Comparison of ENCODE assay signal across 30 mouse cellular contexts in the genomic region with DNA sequence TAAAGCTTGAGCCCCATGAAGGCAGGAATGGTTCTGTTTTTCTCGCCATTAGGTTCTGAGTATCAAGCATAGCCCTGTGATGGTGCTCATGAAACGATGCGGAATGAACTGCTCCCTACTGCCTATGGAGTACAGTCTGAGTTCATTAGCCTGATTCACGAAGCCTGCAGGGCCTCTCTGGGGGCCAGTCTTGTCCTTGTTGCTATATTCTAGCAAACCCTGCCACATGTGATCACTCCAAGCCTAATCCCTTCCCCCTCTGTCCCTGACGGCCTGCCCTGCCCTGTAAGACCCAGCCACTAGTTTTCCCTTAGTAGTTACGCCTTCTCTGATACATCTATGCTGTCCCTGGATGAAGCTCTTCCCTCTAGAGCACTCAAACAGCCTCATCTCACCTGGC. TPM values are rescaled to one million over a fixed set of nuclear protein-coding genes. Genes with fewer than 3 reads are reported as not detected.
A peak's percentile ranks its signal among the peaks of the same experiment; 100 is the strongest.
DNase-seq lines count a peak whose midpoint lies in the region; ATAC-seq and TF ChIP-seq lines count a peak whose summit lies in the region.
"Had no signal": no experiment of that assay in that cellular context is flagged by ENCODE, and none has a peak within 500 bp of the region (broad histone marks: within the 10 kb centered on the region; RNA-seq: fewer than 3 reads in every experiment).

No protein-coding gene starts in this region.

- DNase-seq in hindbrain, embryonic 11.5 days (ENCODE audit: low spot score): no peak
- no peak for DNase-seq in hindbrain, embryonic 14.5 days (ENCODE audit: low spot score)
- no peak for DNase-seq in hindbrain, postnatal 0 days (ENCODE audit: low spot score)
- peak; percentile 81 for DNase-seq in retina, postnatal 1 day
- no peak for DNase-seq in embryo, embryonic 11 days
- DNase-seq: adrenal gland, postnatal 25 days; B cell, adult 2 months; cerebellum, adult 11-12 months; cerebellum, adult 9-11 months; gastrocnemius, adult 2 months; gastrocnemius, postnatal 36 days; heart, postnatal 4 days; kidney, adult 11 months; kidney, postnatal 4 days; left cerebral cortex, postnatal 4 days; liver, embryonic 13.5 days; lung, adult 18-20 months; lung, postnatal 4 days; right cerebral cortex, postnatal 14 days; thymus, postnatal 4 days had no signal

- H3K4me1 ChIP-seq in hindbrain, embryonic 11.5 days (replicated peaks; ENCODE audit: control insufficient read depth, insufficient read depth, low read length): peaks cover 16% of the 10 kb centered on the region; the same call in 1 of the 2 replicates
- H3K4me1 ChIP-seq in hindbrain, embryonic 12.5 days: peaks cover 45% of the 10 kb centered on the region
- H3K4me1 ChIP-seq in hindbrain, embryonic 14.5 days (replicated peaks; ENCODE audit: control insufficient read depth, insufficient read depth, low read length): peaks cover 37% of the 10 kb centered on the region
- peaks cover 14% of the 10 kb centered on the region for H3K4me1 ChIP-seq in hindbrain, postnatal 0 days (ENCODE audit: insufficient read depth, low read length)
- H3K4me1 ChIP-seq: limb, embryonic 15.5 days; liver, embryonic 13.5 days had no signal

- 74% methylated on average over 6 of the region's 6 CpGs for WGBS in hindbrain, embryonic 11.5 days
- WGBS in hindbrain, embryonic 12.5 days: 58% methylated on average over 6 of the region's 6 CpGs
- WGBS in hindbrain, embryonic 14.5 days: 53% methylated on average over 6 of the region's 6 CpGs
- WGBS in hindbrain, postnatal 0 days: 60% methylated on average over 6 of the region's 6 CpGs

- H3K27ac ChIP-seq in hindbrain, embryonic 11.5 days (ENCODE audit: low read depth, low read length): 0 out of 2 replicates have a peak overlapping the region, but pooled peaks have one; percentile 36
- H3K27ac ChIP-seq in hindbrain, embryonic 12.5 days: no peak overlapping the region
- H3K27ac ChIP-seq in hindbrain, embryonic 14.5 days: 0 out of 2 replicates have a peak overlapping the region, but pooled peaks have one; percentile 33
- no peak overlapping the region for H3K27ac ChIP-seq in hindbrain, postnatal 0 days
- H3K27ac ChIP-seq: forebrain, embryonic 10.5 days; gastrocnemius, adult 2 months; kidney, embryonic 15.5 days; limb, embryonic 15.5 days; liver, embryonic 13.5 days; midbrain, embryonic 15.5 days; neural tube, embryonic 12.5 days had no signal

- H3K4me2 ChIP-seq in hindbrain, embryonic 11.5 days (replicated peaks; ENCODE audit: low read depth, low read length): no peak overlapping the region
- no peak overlapping the region for H3K4me2 ChIP-seq in hindbrain, embryonic 12.5 days (replicated peaks)
- no peak overlapping the region for H3K4me2 ChIP-seq in hindbrain, embryonic 14.5 days (replicated peaks)
- no peak overlapping the region for H3K4me2 ChIP-seq in hindbrain, postnatal 0 days (ENCODE audit: low read depth, low read length)
- H3K4me2 ChIP-seq: kidney, embryonic 15.5 days; limb, embryonic 15.5 days; liver, embryonic 13.5 days; midbrain, embryonic 15.5 days; neural tube, embryonic 12.5 days had no signal

- no peak overlapping the region for H3K9ac ChIP-seq in hindbrain, embryonic 11.5 days (ENCODE audit: low read depth, low read length)
- H3K9ac ChIP-seq in hindbrain, embryonic 12.5 days: no peak overlapping the region
- H3K9ac ChIP-seq in hindbrain, embryonic 14.5 days: no peak overlapping the region
- no peak overlapping the region for H3K9ac ChIP-seq in hindbrain, postnatal 0 days (replicated peaks; ENCODE audit: low read length)
- H3K9ac ChIP-seq: kidney, embryonic 15.5 days; limb, embryonic 15.5 days; liver, embryonic 13.5 days; midbrain, embryonic 15.5 days; neural tube, embryonic 12.5 days had no signal

- no peaks in the 10 kb centered on the region for H3K27me3 ChIP-seq in hindbrain, embryonic 11.5 days (ENCODE audit: control insufficient read depth, insufficient read depth, low read length)
- no peaks in the 10 kb centered on the region for H3K27me3 ChIP-seq in hindbrain, embryonic 12.5 days
- H3K27me3 ChIP-seq in hindbrain, embryonic 14.5 days (ENCODE audit: control insufficient read depth, insufficient read depth, low read length): no peaks in the 10 kb centered on the region
- no peaks in the 10 kb centered on the region for H3K27me3 ChIP-seq in hindbrain, postnatal 0 days (ENCODE audit: insufficient read depth, low read length)
- H3K27me3 ChIP-seq: kidney, embryonic 15.5 days; limb, embryonic 15.5 days; liver, embryonic 13.5 days; megakaryocyte, embryonic 14.5 days; midbrain, embryonic 15.5 days; neural tube, embryonic 12.5 days had no signal

- ATAC-seq in hindbrain, embryonic 11.5 days (ENCODE audit: low FRiP score): no peak
- no peak for ATAC-seq in hindbrain, embryonic 12.5 days (ENCODE audit: low FRiP score)
- no peak for ATAC-seq in hindbrain, embryonic 14.5 days (ENCODE audit: low FRiP score)
- ATAC-seq in hindbrain, postnatal 0 days: peak; percentile 24; the same call in 1 of the 2 replicates
- ATAC-seq: forebrain, embryonic 16.5 days; inflammation-experienced regulatory T-cells, adult 6 months; lung, postnatal 0 days; midbrain, embryonic 15.5 days had no signal

- peaks cover 11% of the 10 kb centered on the region for H3K36me3 ChIP-seq in hindbrain, embryonic 11.5 days (ENCODE audit: control insufficient read depth, insufficient read depth, low read length)
- H3K36me3 ChIP-seq in hindbrain, embryonic 12.5 days: peaks cover 43% of the 10 kb centered on the region
- peaks cover 66% of the 10 kb centered on the region for H3K36me3 ChIP-seq in hindbrain, embryonic 14.5 days (replicated peaks; ENCODE audit: control insufficient read depth, insufficient read depth)
- peaks cover 14% of the 10 kb centered on the region; the same call in 1 of the 2 replicates for H3K36me3 ChIP-seq in hindbrain, postnatal 0 days (ENCODE audit: insufficient read depth, low read length)
- H3K36me3 ChIP-seq: limb, embryonic 15.5 days; midbrain, embryonic 15.5 days had no signal

- H3K4me3 ChIP-seq in hindbrain, embryonic 11.5 days (ENCODE audit: low read depth, low read length): no peak overlapping the region
- no peak overlapping the region for H3K4me3 ChIP-seq in hindbrain, embryonic 12.5 days
- no peak overlapping the region for H3K4me3 ChIP-seq in hindbrain, embryonic 14.5 days (replicated peaks; ENCODE audit: low read length)
- H3K4me3 ChIP-seq in hindbrain, postnatal 0 days (ENCODE audit: low read length): no peak overlapping the region
- H3K4me3 ChIP-seq: forebrain, embryonic 10.5 days; gastrocnemius, adult 2 months; kidney, embryonic 15.5 days; limb, embryonic 15.5 days; liver, embryonic 13.5 days; megakaryocyte, embryonic 14.5 days; midbrain, embryonic 15.5 days; neural tube, embryonic 12.5 days had no signal

- TF ChIP-seq CTCF in hindbrain, postnatal 0 days (IDR thresholded peaks at IDR 0.05; ENCODE audit: low read depth): no peak

- no peaks in the 10 kb centered on the region for H3K9me3 ChIP-seq in hindbrain, embryonic 11.5 days (ENCODE audit: control insufficient read depth, low read length)
- H3K9me3 ChIP-seq in hindbrain, embryonic 12.5 days (replicated peaks): no peaks in the 10 kb centered on the region
- H3K9me3 ChIP-seq in hindbrain, embryonic 14.5 days (ENCODE audit: control insufficient read depth, low read length): no peaks in the 10 kb centered on the region
- no peaks in the 10 kb centered on the region for H3K9me3 ChIP-seq in hindbrain, postnatal 0 days (ENCODE audit: low read length)
- H3K9me3 ChIP-seq: forebrain, embryonic 10.5 days; kidney, embryonic 15.5 days; limb, embryonic 15.5 days; liver, embryonic 13.5 days; megakaryocyte, embryonic 14.5 days; midbrain, embryonic 15.5 days; neural tube, embryonic 12.5 days had no signal

RNA-seq across cellular contexts. Expression of a gene that starts 26.0 kb away (rescaled TPM):
- 132 and 149 TPM in 2 replicates for polyA plus RNA-seq in hindbrain, embryonic 11.5 days (2014; fragmentation: Nextera tagmentation; extraction: Ambion mirVana)
- 173 and 204 TPM in 2 replicates for polyA plus RNA-seq in hindbrain, embryonic 12.5 days (2016; fragmentation: Nextera tagmentation; extraction: Ambion mirVana)
- polyA plus RNA-seq in hindbrain, embryonic 14.5 days (2014; fragmentation: Nextera tagmentation; extraction: Ambion mirVana): 171 and 178 TPM in 2 replicates
- 89.3 and 99.4 TPM in 2 replicates for total RNA-seq in hindbrain, postnatal 0 days (2014; rRNA removed)
- polyA plus RNA-seq in hindbrain, postnatal 0 days (2015; fragmentation: Nextera tagmentation; extraction: Ambion mirVana): 112 and 114 TPM in 2 replicates

Comparison
In these comparisons a context has a peak if more than half of its experiments do, and no peak if none do; other contexts are left out.
1. H3K27ac ChIP-seq: peak in hindbrain, embryonic 11.5 days (single experiment) and hindbrain, embryonic 14.5 days (single experiment); none in hindbrain, embryonic 12.5 days (single experiment) and hindbrain, postnatal 0 days (single experiment).